Mouse (Mus musculus) hindbrain, embryonic 10.5 days (tissue): ENCODE measurements at regions not wholly inside any gene's neighbourhood (a gene's known extent, or its start where the extent isn't known, plus 50 kb on each side); places are given as distances from the start of the nearest gene placed in this dataset.

Experiments
- DNase-seq: peaks from one replicate; pipeline ENCODE4 v3.0.0-alpha.2; 2017; ENCODE audit warnings: low spot score
- H3K27ac ChIP-seq: fragments of 300-500 bp; sonication (generic); 2 replicates; pipeline ENCODE4 v1.5.1; 2016; ENCODE audit warnings: mild to moderate bottlenecking, moderate library complexity
- H3K27me3 ChIP-seq: fragments of 300-500 bp; sonication (generic); 2 replicates; pipeline ENCODE4 v1.6.1; 2016; ENCODE audit warnings: mild to moderate bottlenecking; ENCODE audit not compliant: poor library complexity, insufficient read depth, severe bottlenecking
- H3K36me3 ChIP-seq: fragments of 300-500 bp; sonication (generic); 2 replicates; pipeline ENCODE4 v1.6.1; 2016; ENCODE audit warnings: mild to moderate bottlenecking, moderate library complexity
- H3K4me1 ChIP-seq: fragments of 300-500 bp; sonication (generic); replicated peaks from 2 replicates; pipeline ENCODE4 v1.6.1; 2016; ENCODE audit warnings: mild to moderate bottlenecking
- H3K4me3 ChIP-seq: fragments of 300-500 bp; sonication (generic); 2 replicates; pipeline ENCODE4 v1.5.1; 2016; ENCODE audit warnings: mild to moderate bottlenecking, moderate library complexity
- H3K9me3 ChIP-seq: fragments of 300-500 bp; sonication (generic); 2 replicates; pipeline ENCODE4 v1.6.1; 2016; ENCODE audit warnings: mild to moderate bottlenecking, moderate library complexity
- WGBS: fragments of 180-500 bp; shearing (Covaris S2); methylation state at CpG from one replicate; pipeline ENCODE4 v1.1.7; 2016; 5-methylcytosine and 5-hydroxymethylcytosine counted together

GRCm38 (mm10) chr3:18641688-18642087 is 693.5 kb downstream of the Cypt12 start:
- Histone ChIP-seq H3K9me3 (no peaks in the 10 kb centered on the region), H3K27me3 (no peaks in the 10 kb centered on the region), H3K4me1 (no peaks in the 10 kb centered on the region), H3K27ac (no peak overlapping the region), H3K36me3 (no peaks in the 10 kb centered on the region), H3K4me3 (no peak overlapping the region)
- WGBS: 76% methylated on average over 1 of the region's 1 CpGs
- DNase-seq: no peak

- WGBS: 74% methylated on average over 4 of the region's 4 CpGs
- no peaks in the 10 kb centered on the region for H3K9me3 ChIP-seq
- H3K36me3 ChIP-seq: no peaks in the 10 kb centered on the region
- no peaks in the 10 kb centered on the region for H3K4me1 ChIP-seq
- H3K27me3 ChIP-seq: no peaks in the 10 kb centered on the region
- DNase-seq: no peak
- no peak overlapping the region for H3K27ac ChIP-seq
- H3K4me3 ChIP-seq: no peak overlapping the region
These were observed 695.3 kb downstream of the Cypt12 start for GRCm38 (mm10) chr3:18643408-18644035.

GRCm38 (mm10) chr3:18645481-18645880 is 697.3 kb downstream of the Cypt12 start:
- 66% methylated on average over 7 of the region's 7 CpGs for WGBS
- H3K36me3 ChIP-seq: no peaks in the 10 kb centered on the region
- no peaks in the 10 kb centered on the region for H3K9me3 ChIP-seq
- no peak overlapping the region for H3K4me3 ChIP-seq
- DNase-seq: no peak
- no peaks in the 10 kb centered on the region for H3K4me1 ChIP-seq
- no peak overlapping the region for H3K27ac ChIP-seq
- no peaks in the 10 kb centered on the region for H3K27me3 ChIP-seq

GRCm38 (mm10) chr3:18645927-18646326 is 697.7 kb downstream of the Cypt12 start:
- Histone ChIP-seq H3K27me3 (no peaks in the 10 kb centered on the region), H3K4me1 (no peaks in the 10 kb centered on the region), H3K9me3 (no peaks in the 10 kb centered on the region), H3K27ac (no peak overlapping the region), H3K4me3 (no peak overlapping the region), H3K36me3 (no peaks in the 10 kb centered on the region)
- no peak for DNase-seq
- WGBS: 60% methylated on average over 7 of the region's 7 CpGs

GRCm38 (mm10) chr3:18653557-18653956 is 705.3 kb downstream of the Cypt12 start:
- H3K27ac ChIP-seq: no peak overlapping the region
- no peaks in the 10 kb centered on the region for H3K9me3 ChIP-seq
- no peak for DNase-seq
- no peaks in the 10 kb centered on the region for H3K36me3 ChIP-seq
- H3K4me3 ChIP-seq: no peak overlapping the region
- H3K27me3 ChIP-seq: no peaks in the 10 kb centered on the region
- 78% methylated on average over 1 of the region's 1 CpGs for WGBS
- no peaks in the 10 kb centered on the region for H3K4me1 ChIP-seq

- 24% methylated on average over 2 of the region's 2 CpGs for WGBS
- H3K27me3 ChIP-seq: no peaks in the 10 kb centered on the region
These were observed 717.5 kb downstream of the Cypt12 start for GRCm38 (mm10) chr3:18665738-18666137.

GRCm38 (mm10) chr3:18667726-18668125 is 719.5 kb downstream of the Cypt12 start:
- Histone ChIP-seq H3K4me3 (no peak overlapping the region), H3K27me3 (no peaks in the 10 kb centered on the region), H3K4me1 (no peaks in the 10 kb centered on the region), H3K27ac (no peak overlapping the region), H3K36me3 (no peaks in the 10 kb centered on the region), H3K9me3 (no peaks in the 10 kb centered on the region)
- DNase-seq: no peak
- 87% methylated on average over 4 of the region's 4 CpGs for WGBS

More at GRCm38 (mm10) chr3:18665738-18666137, 717.5 kb downstream of the Cypt12 start:
- no peaks in the 10 kb centered on the region for H3K4me1 ChIP-seq
- no peaks in the 10 kb centered on the region for H3K36me3 ChIP-seq
- DNase-seq: no peak
- no peak overlapping the region for H3K27ac ChIP-seq
- no peak overlapping the region for H3K4me3 ChIP-seq
- no peaks in the 10 kb centered on the region for H3K9me3 ChIP-seq

- Histone ChIP-seq H3K4me3 (no peak overlapping the region), H3K36me3 (no peaks in the 10 kb centered on the region), H3K4me1 (no peaks in the 10 kb centered on the region), H3K9me3 (no peaks in the 10 kb centered on the region), H3K27ac (no peak overlapping the region), H3K27me3 (no peaks in the 10 kb centered on the region)
- 77% methylated on average over 3 of the region's 3 CpGs for WGBS
- DNase-seq: no peak
These were observed 720.7 kb downstream of the Cypt12 start for GRCm38 (mm10) chr3:18668936-18669335.

- no peaks in the 10 kb centered on the region for H3K9me3 ChIP-seq
- WGBS: 87% methylated on average over 5 of the region's 5 CpGs
- H3K4me1 ChIP-seq: no peaks in the 10 kb centered on the region
- DNase-seq: no peak
- H3K4me3 ChIP-seq: no peak overlapping the region
- no peaks in the 10 kb centered on the region for H3K27me3 ChIP-seq
- H3K36me3 ChIP-seq: no peaks in the 10 kb centered on the region
- H3K27ac ChIP-seq: no peak overlapping the region
These were observed 722.0 kb downstream of the Cypt12 start for GRCm38 (mm10) chr3:18670203-18670700.

- H3K36me3 ChIP-seq: no peaks in the 10 kb centered on the region
- no peaks in the 10 kb centered on the region for H3K4me1 ChIP-seq
- 86% methylated on average over 1 of the region's 1 CpGs for WGBS
- H3K4me3 ChIP-seq: no peak overlapping the region
- no peaks in the 10 kb centered on the region for H3K9me3 ChIP-seq
- no peak for DNase-seq
- no peak overlapping the region for H3K27ac ChIP-seq
- H3K27me3 ChIP-seq: no peaks in the 10 kb centered on the region
These were observed 723.5 kb downstream of the Cypt12 start for GRCm38 (mm10) chr3:18671681-18672080.

GRCm38 (mm10) chr3:18683346-18684101 is 735.3 kb downstream of the Cypt12 start:
- Histone ChIP-seq H3K27ac (no peak overlapping the region), H3K27me3 (no peaks in the 10 kb centered on the region), H3K4me1 (no peaks in the 10 kb centered on the region), H3K36me3 (no peaks in the 10 kb centered on the region), H3K9me3 (no peaks in the 10 kb centered on the region), H3K4me3 (no peak overlapping the region)
- no peak for DNase-seq
- WGBS: 87% methylated on average over 6 of the region's 6 CpGs

- 69% methylated on average over 4 of the region's 4 CpGs for WGBS
- no peaks in the 10 kb centered on the region for H3K27me3 ChIP-seq
- no peak overlapping the region for H3K4me3 ChIP-seq
- no peaks in the 10 kb centered on the region for H3K36me3 ChIP-seq
- no peaks in the 10 kb centered on the region for H3K9me3 ChIP-seq
- peak; percentile 20 for DNase-seq
- H3K4me1 ChIP-seq: 0 out of 2 replicates have a peak, but pooled peaks cover 2% of the 10 kb centered on the region
- H3K27ac ChIP-seq: no peak overlapping the region
These were observed 747.0 kb downstream of the Cypt12 start for GRCm38 (mm10) chr3:18695113-18695792.
